Mouse (Mus musculus) cerebellum, postnatal 36 days (tissue): Measurements from ENCODE around the gene Gstt4.
"Not testable (repeated sequence)": the region's sequence is repeated elsewhere in the genome, so short reads cannot be mapped to it uniquely, and the experiment has no call there.

Experiments
- DNase-seq, 2 experiments: peaks; one replicate each; pipeline ENCODE4 v3.0.0; 2021 to 2022; ENCODE audit warnings: mixed read lengths in 2 of 2

The Gstt4 gene

GRCm38 (mm10) chr10:75789081-75789735, 33.1 kb downstream of the Gstt4 start:
- no peak for DNase-seq

DNA sequence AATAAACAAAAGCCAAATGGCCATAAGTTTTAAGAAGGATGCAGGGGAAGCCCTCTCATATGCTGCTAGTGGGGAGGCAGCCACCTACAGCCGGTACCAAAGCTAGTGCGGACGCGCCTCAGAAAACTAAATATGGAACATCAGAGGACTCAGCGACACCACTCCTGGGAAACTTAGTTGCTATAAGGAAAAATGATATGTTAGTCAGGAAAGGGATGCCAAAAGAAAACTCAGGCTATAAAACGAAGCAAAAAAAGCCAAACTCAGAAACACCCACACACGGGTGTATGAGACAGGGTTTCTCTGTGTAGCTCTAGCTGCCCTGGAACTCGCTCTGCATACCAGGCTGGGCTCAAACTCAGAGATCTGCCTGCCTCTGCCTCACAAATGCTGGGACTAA, 34.1 kb downstream of the Gstt4 start:
- DNase-seq, result no peak

- no peak for DNase-seq
Measured at GRCm38 (mm10) chr10:75785442-75785841, 36.9 kb downstream of the Gstt4 start.

DNA sequence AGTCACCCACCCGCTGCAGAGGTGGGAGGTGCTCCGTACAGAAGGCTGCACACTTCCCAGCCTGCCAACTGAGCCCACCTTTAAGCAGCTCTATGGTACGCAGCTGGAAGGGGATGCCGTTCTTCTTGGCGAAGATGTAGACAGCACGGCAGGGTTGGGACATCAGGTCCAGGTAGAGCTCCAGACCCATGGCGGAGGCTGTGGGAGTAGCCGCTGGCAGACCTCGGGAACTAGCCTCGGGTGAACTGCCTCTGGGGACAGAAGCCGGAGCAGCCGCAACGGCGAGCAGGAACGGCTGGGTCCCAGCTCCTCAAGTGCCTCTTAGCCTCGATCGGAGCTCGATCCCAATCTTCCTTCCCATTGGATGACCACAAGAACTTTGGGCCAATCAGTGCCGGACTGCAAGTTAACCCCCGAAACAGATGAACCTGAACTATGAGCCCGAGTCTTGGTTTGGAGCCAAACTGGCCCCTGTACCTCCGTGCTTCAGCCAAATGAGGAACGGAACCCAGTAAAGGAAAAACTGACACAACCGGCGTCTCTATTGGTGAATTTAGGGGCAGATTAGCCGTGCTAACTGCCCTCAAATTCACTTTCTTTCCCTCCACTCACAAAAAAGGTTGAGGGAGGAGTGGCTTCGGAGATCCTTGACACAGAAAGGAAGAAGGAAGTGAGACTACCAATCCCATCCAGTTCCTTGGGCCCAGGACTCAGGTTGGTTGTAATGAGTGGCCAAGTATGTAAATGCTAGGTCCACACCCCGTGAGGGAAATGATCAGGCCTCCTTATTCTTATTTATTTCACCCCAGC, 41.4 kb downstream of the Gstt4 start, which contains the start of the genes Gm20441 and Gstt3:
Gm20441 (minus strand) TSS at position 186 of the 810 bp plus-strand sequence.
Gstt3 (minus strand) TSS at position 646 of the 810 bp plus-strand sequence.
- peak in 1 of 2 experiments; percentile 10 for DNase-seq

GRCm38 (mm10) chr10:75779206-75780174, 42.9 kb downstream of the Gstt4 start:
- DNase-seq, result no peak

DNA sequence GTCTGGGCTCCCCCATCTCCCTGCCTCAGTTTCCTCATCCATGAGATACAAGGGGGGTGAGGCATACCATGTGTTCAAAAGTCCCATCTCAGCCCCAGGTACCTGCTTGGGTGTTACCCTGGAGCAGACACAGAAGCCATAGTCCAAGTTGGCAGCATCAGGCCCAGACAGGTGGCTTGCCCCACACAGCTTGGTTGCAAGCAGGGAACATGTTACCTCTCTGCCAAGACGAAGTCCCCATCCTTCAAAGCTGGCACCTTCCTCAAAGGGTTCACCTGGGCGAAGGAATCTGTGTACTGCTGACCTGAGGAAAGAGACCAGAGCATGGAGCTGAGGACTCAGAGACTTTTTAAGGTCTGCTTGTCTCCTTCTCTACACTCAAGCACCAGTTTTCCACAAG, 44.5 kb downstream of the Gstt4 start:
- DNase-seq, result no peak

GRCm38 (mm10) chr10:75776562-75776961, 45.8 kb downstream of the Gstt4 start:
- no peak for DNase-seq

- DNase-seq, result no peak
Measured at GRCm38 (mm10) chr10:75774587-75774986, 47.8 kb downstream of the Gstt4 start.

GRCm38 (mm10) chr10:75774102-75774501, 48.2 kb downstream of the Gstt4 start:
- DNase-seq, result no peak

- peak; percentile 86 to 89 for DNase-seq
Measured at GRCm38 (mm10) chr10:75772795-75773664, 49.3 kb downstream of the Gstt4 start, which contains the start of gene Ddt. Gene Ddt, minus strand, starts transcription at chr10:75773414.

DNA sequence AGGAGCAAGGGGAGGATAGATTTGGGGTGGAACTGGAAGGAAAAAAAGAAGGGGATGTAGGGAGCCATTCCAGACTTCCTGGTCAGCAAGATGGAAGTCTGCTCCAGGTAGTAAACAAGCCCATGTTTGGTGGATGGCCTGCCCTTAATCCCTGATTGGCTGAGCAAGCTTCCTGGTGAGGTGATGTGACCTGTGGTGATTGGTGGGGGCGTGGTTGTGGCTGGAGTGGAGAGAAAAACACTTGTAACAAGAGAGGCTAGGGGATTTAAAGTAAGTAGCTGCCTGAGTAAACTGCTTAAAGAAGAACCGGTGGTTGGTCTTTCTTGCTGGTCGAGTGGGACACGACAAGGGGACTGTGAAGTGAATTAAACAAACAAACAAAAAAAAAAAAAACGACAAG, 54.6 kb downstream of the Gstt4 start:
- not testable (repeated sequence) for DNase-seq

DNA sequence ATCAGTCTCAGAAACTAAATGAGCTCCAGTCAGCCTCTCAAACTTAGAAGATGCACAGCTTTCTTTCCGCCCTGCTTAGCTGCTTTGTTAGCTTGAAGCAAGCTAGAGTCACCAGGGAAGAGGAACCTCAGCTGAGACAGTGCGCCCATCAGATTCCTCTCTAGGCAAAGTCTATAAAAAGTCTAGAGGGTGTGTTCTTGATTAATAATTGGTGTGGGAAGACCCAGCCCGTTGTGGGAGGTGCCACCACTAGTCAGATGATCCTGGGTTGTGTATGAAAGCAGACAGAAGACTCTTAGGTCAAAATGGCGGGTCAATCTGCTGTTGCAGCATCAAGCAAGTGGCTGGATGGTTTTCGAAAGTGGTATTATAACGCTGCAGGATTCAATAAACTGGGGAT, 55.5 kb downstream of the Gstt4 start:
- no peak for DNase-seq
